8 mouse cellular contexts compared by ENCODE assay signal in the genomic region with DNA sequence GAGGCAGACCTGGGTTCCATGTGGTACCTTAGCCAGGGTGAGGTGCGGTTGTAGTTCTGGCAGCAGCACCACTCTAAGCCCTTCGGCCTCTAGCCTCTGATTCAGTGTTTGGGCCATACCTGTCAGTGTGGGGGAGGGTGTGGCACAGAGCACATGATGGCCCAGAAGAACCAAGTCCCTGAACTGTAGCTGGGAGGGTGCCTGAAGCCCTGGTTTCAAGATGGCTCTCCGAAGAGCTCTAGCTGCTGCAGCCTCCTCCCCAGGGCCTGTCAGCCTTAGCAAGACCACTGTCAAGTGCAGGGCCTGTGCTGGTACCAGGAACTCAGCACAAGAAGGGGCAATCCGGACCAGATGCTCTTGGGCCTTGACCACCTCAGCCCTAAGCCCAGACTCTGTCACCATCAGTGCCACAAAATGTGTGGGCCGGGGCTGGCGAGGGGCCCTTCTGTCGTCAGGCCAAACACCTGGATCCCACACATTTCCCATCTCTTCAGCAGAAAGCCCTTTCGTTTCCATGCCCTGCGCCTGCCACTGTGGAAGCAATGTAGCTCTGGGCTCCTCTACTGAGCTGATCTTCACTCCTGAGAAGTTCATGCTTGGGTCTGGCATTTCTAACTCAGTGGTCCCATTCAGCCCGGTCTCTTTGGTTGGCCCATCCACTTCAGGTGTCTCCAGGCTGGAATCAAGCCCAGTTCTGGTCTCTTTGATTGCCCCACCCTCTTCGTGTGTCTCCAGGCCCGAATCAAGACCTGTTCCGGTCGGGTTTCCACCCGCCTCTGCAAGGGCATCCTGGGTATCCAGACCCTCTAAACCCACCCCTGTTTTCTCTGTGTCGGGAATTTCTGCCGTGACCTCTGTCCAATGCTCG. TPM values are rescaled to one million over a fixed set of nuclear protein-coding genes. Genes with fewer than 3 reads are reported as not detected.
DNase-seq lines count a peak whose midpoint lies in the region; ATAC-seq and TF ChIP-seq lines count a peak whose summit lies in the region.

No protein-coding gene starts in this region.

- WGBS in kidney, embryonic 16.5 days: 28% methylated on average over 18 of the region's 18 CpGs
- 33% methylated on average over 18 of the region's 18 CpGs for WGBS in embryonic facial prominence, embryonic 11.5 days
- WGBS in intestine, embryonic 15.5 days: 29% methylated on average over 18 of the region's 18 CpGs
- WGBS in midbrain, embryonic 16.5 days: 27% methylated on average over 18 of the region's 18 CpGs

- peak overlapping the region; percentile 95 for H3K27ac ChIP-seq in kidney, embryonic 16.5 days (ENCODE audit: low read length)
- H3K27ac ChIP-seq in embryonic facial prominence, embryonic 11.5 days (replicated peaks; ENCODE audit: low read depth, low read length): peak overlapping the region; percentile 47; the same call in 1 of the 2 replicates
- peak overlapping the region; percentile 98 for H3K27ac ChIP-seq in intestine, embryonic 15.5 days
- peak overlapping the region; percentile 92 for H3K27ac ChIP-seq in midbrain, embryonic 16.5 days (ENCODE audit: low read length)

- DNase-seq in kidney, postnatal 10 days: no peak
- no peak for DNase-seq in G1E (ENCODE audit: low spot score)
- no peak for DNase-seq in embryonic facial prominence, embryonic 11.5 days (ENCODE audit: low spot score)
- DNase-seq in thymus, postnatal 0 days (ENCODE audit: low spot score): no peak
- DNase-seq in yolk sac, embryonic 10.5 days (ENCODE audit: low spot score): no peak

- H3K36me3 ChIP-seq in kidney, embryonic 16.5 days (ENCODE audit: insufficient read depth, low read length): peaks cover 41% of the 10 kb centered on the region
- H3K36me3 ChIP-seq in G1E (replicated peaks): peaks cover 51% of the 10 kb centered on the region
- peaks cover 24% of the 10 kb centered on the region for H3K36me3 ChIP-seq in embryonic facial prominence, embryonic 11.5 days (replicated peaks; ENCODE audit: control insufficient read depth, insufficient read depth, low read depth, low read length)
- peaks cover 40% of the 10 kb centered on the region for H3K36me3 ChIP-seq in intestine, embryonic 15.5 days
- peaks cover 34% of the 10 kb centered on the region for H3K36me3 ChIP-seq in midbrain, embryonic 16.5 days (ENCODE audit: control insufficient read depth, insufficient read depth, low read length)

- peaks cover 27% of the 10 kb centered on the region for H3K4me1 ChIP-seq in kidney, embryonic 16.5 days (ENCODE audit: insufficient read depth, low read length)
- peaks cover 90% of the 10 kb centered on the region for H3K4me1 ChIP-seq in G1E (ENCODE audit: insufficient read depth, low read depth, low read length)
- peaks cover 3% of the 10 kb centered on the region; the same call in 1 of the 2 replicates for H3K4me1 ChIP-seq in embryonic facial prominence, embryonic 11.5 days (ENCODE audit: control insufficient read depth, insufficient read depth, low read length)
- peaks cover 36% of the 10 kb centered on the region for H3K4me1 ChIP-seq in intestine, embryonic 15.5 days (replicated peaks)
- H3K4me1 ChIP-seq in midbrain, embryonic 16.5 days (ENCODE audit: control insufficient read depth, insufficient read depth, low read length): peaks cover 25% of the 10 kb centered on the region

- ATAC-seq in kidney, embryonic 16.5 days (ENCODE audit: low FRiP score, low TSS enrichment): peak; percentile 3; the same call in 1 of the 2 replicates
- ATAC-seq in G1E (ENCODE audit: extremely low read depth, insufficient number of reproducible peaks, low FRiP score, poor library complexity, severe bottlenecking): 0 out of 2 replicates have a peak, but pooled peaks have one; percentile 0
- ATAC-seq in embryonic facial prominence, embryonic 11.5 days (replicated peaks; ENCODE audit: insufficient number of reproducible peaks, low FRiP score, low TSS enrichment, low read depth): no peak; the same call in 1 of the 2 replicates
- ATAC-seq in intestine, embryonic 15.5 days: peak; percentile 1
- ATAC-seq in midbrain, embryonic 16.5 days: peak; percentile 34

- H3K27me3 ChIP-seq in kidney, embryonic 16.5 days (ENCODE audit: insufficient read depth, low read length): peaks cover 13% of the 10 kb centered on the region
- H3K27me3 ChIP-seq in G1E (ENCODE audit: insufficient read depth, low read length): no peaks in the 10 kb centered on the region
- peaks cover 8% of the 10 kb centered on the region for H3K27me3 ChIP-seq in embryonic facial prominence, embryonic 11.5 days (ENCODE audit: control insufficient read depth, insufficient read depth, low read length)
- H3K27me3 ChIP-seq in intestine, embryonic 15.5 days (replicated peaks): no peaks in the 10 kb centered on the region
- peaks cover 10% of the 10 kb centered on the region for H3K27me3 ChIP-seq in midbrain, embryonic 16.5 days (ENCODE audit: control insufficient read depth, insufficient read depth, low read depth, low read length)

- no peak for TF ChIP-seq CTCF in G1E (IDR thresholded peaks at IDR 0.05; ENCODE audit: low read depth, low read length)

- peak overlapping the region; percentile 79 for H3K9ac ChIP-seq in kidney, embryonic 16.5 days (replicated peaks; ENCODE audit: low read length)
- H3K9ac ChIP-seq in embryonic facial prominence, embryonic 11.5 days (replicated peaks; ENCODE audit: low read length): peak overlapping the region; percentile 57
- peak overlapping the region; percentile 76 for H3K9ac ChIP-seq in intestine, embryonic 15.5 days
- H3K9ac ChIP-seq in midbrain, embryonic 16.5 days (ENCODE audit: low read depth, low read length): peak overlapping the region; percentile 93

- peak overlapping the region; percentile 62 for H3K4me3 ChIP-seq in kidney, embryonic 16.5 days (ENCODE audit: low read length)
- peak overlapping the region; percentile 84 for H3K4me3 ChIP-seq in G1E (ENCODE audit: low read depth, low read length)
- H3K4me3 ChIP-seq in embryonic facial prominence, embryonic 11.5 days (ENCODE audit: low read depth, low read length): peak overlapping the region; percentile 73
- H3K4me3 ChIP-seq in intestine, embryonic 15.5 days (replicated peaks): peak overlapping the region; percentile 65
- peak overlapping the region; percentile 82 for H3K4me3 ChIP-seq in midbrain, embryonic 16.5 days (ENCODE audit: low read depth, low read length)

- H3K9me3 ChIP-seq in kidney, embryonic 16.5 days (ENCODE audit: low read length): no peaks in the 10 kb centered on the region
- H3K9me3 ChIP-seq in G1E (replicated peaks): no peaks in the 10 kb centered on the region
- no peaks in the 10 kb centered on the region for H3K9me3 ChIP-seq in embryonic facial prominence, embryonic 11.5 days (replicated peaks; ENCODE audit: control insufficient read depth, low read length)
- H3K9me3 ChIP-seq in intestine, embryonic 15.5 days: no peaks in the 10 kb centered on the region
- H3K9me3 ChIP-seq in midbrain, embryonic 16.5 days (replicated peaks; ENCODE audit: control insufficient read depth, low read length, poor library complexity, severe bottlenecking): no peaks in the 10 kb centered on the region

- peak overlapping the region; percentile 92 for H3K4me2 ChIP-seq in kidney, embryonic 16.5 days (replicated peaks; ENCODE audit: low read depth, low read length)
- H3K4me2 ChIP-seq in embryonic facial prominence, embryonic 11.5 days (ENCODE audit: low read depth, low read length): peak overlapping the region; percentile 91
- H3K4me2 ChIP-seq in intestine, embryonic 15.5 days (replicated peaks): peak overlapping the region; percentile 86
- H3K4me2 ChIP-seq in midbrain, embryonic 16.5 days (ENCODE audit: low read length): peak overlapping the region; percentile 100

RNA-seq across cellular contexts. Expression of a gene that starts 1.6 kb away (rescaled TPM):
- 3.6 and 4.3 TPM in 2 replicates for polyA plus RNA-seq in kidney, embryonic 16.5 days (2015; fragmentation: Nextera tagmentation; extraction: Ambion mirVana)
- total RNA-seq in G1E (2014; fragmentation: Nextera tagmentation) (4.6 and 5.4 TPM in 2 replicates), G1E (2017) (3.7 TPM in 2 replicates)
- polyA plus RNA-seq in G1E (2012): 1.8 and 2.9 TPM in 2 replicates
- 1.6 and 1.9 TPM in 2 replicates for polyA plus RNA-seq in embryonic facial prominence, embryonic 11.5 days (2014; fragmentation: Nextera tagmentation; extraction: Ambion mirVana)
- polyA plus RNA-seq in intestine, embryonic 15.5 days (2015; fragmentation: Nextera tagmentation; extraction: Ambion mirVana): 4.5 and 4.9 TPM in 2 replicates
- 4.9 and 5.3 TPM in 2 replicates for polyA plus RNA-seq in midbrain, embryonic 16.5 days (2015; fragmentation: Nextera tagmentation; extraction: Ambion mirVana)
- polyA plus RNA-seq in thymus, postnatal 0 days (2015; fragmentation: Nextera tagmentation; extraction: Ambion mirVana): 7.0 and 8.7 TPM in 2 replicates

RNA-seq across cellular contexts. Expression of a gene that starts 11.7 kb away (rescaled TPM):
- polyA plus RNA-seq in kidney, embryonic 16.5 days (2015; fragmentation: Nextera tagmentation; extraction: Ambion mirVana): 59.7 and 74.2 TPM in 2 replicates
- 125 and 154 TPM in 2 replicates for total RNA-seq in G1E (2014; fragmentation: Nextera tagmentation)
- total RNA-seq in G1E (2017): 37.5 and 40.8 TPM in 2 replicates
- polyA plus RNA-seq in G1E (2012): 132 and 135 TPM in 2 replicates
- polyA plus RNA-seq in embryonic facial prominence, embryonic 11.5 days (2014; fragmentation: Nextera tagmentation; extraction: Ambion mirVana): 31.4 and 37.5 TPM in 2 replicates
- 46.3 and 49.2 TPM in 2 replicates for polyA plus RNA-seq in intestine, embryonic 15.5 days (2015; fragmentation: Nextera tagmentation; extraction: Ambion mirVana)
- polyA plus RNA-seq in midbrain, embryonic 16.5 days (2015; fragmentation: Nextera tagmentation; extraction: Ambion mirVana): 81.8 and 83.3 TPM in 2 replicates
- polyA plus RNA-seq in thymus, postnatal 0 days (2015; fragmentation: Nextera tagmentation; extraction: Ambion mirVana): 23.0 and 30.9 TPM in 2 replicates

RNA-seq across cellular contexts. Expression of a gene that starts 16.1 kb away (rescaled TPM):
- polyA plus RNA-seq in kidney, embryonic 16.5 days (2015; fragmentation: Nextera tagmentation; extraction: Ambion mirVana): 36.5 and 43.2 TPM in 2 replicates
- 1.3 TPM in 1 of 2 replicates, not detected in the other for total RNA-seq in G1E (2014; fragmentation: Nextera tagmentation)
- 0.33 and 0.52 TPM in 2 replicates for total RNA-seq in G1E (2017)
- 0.62 and 0.83 TPM in 2 replicates for polyA plus RNA-seq in G1E (2012)
- polyA plus RNA-seq in embryonic facial prominence, embryonic 11.5 days (2014; fragmentation: Nextera tagmentation; extraction: Ambion mirVana): 43.9 and 45.7 TPM in 2 replicates
- polyA plus RNA-seq in intestine, embryonic 15.5 days (2015; fragmentation: Nextera tagmentation; extraction: Ambion mirVana): 66.3 and 68.6 TPM in 2 replicates
- polyA plus RNA-seq in midbrain, embryonic 16.5 days (2015; fragmentation: Nextera tagmentation; extraction: Ambion mirVana): 4.7 and 5.1 TPM in 2 replicates
- 12.3 and 12.6 TPM in 2 replicates for polyA plus RNA-seq in thymus, postnatal 0 days (2015; fragmentation: Nextera tagmentation; extraction: Ambion mirVana)

RNA-seq across cellular contexts. Expression of a gene that starts 29.4 kb away (rescaled TPM):
- 2.4 and 2.7 TPM in 2 replicates for polyA plus RNA-seq in kidney, embryonic 16.5 days (2015; fragmentation: Nextera tagmentation; extraction: Ambion mirVana)
- total RNA-seq in G1E (2014; fragmentation: Nextera tagmentation) (not detected in 2 replicates), G1E (2017) (0.06 and 0.11 TPM in 2 replicates)
- polyA plus RNA-seq in G1E (2012): not detected in 2 replicates
- polyA plus RNA-seq in embryonic facial prominence, embryonic 11.5 days (2014; fragmentation: Nextera tagmentation; extraction: Ambion mirVana): 8.3 and 10.2 TPM in 2 replicates
- polyA plus RNA-seq in intestine, embryonic 15.5 days (2015; fragmentation: Nextera tagmentation; extraction: Ambion mirVana): 7.1 and 9.7 TPM in 2 replicates
- 122 and 158 TPM in 2 replicates for polyA plus RNA-seq in midbrain, embryonic 16.5 days (2015; fragmentation: Nextera tagmentation; extraction: Ambion mirVana)
- polyA plus RNA-seq in thymus, postnatal 0 days (2015; fragmentation: Nextera tagmentation; extraction: Ambion mirVana): 0.76 and 0.96 TPM in 2 replicates

Comparison
In these comparisons a context has a peak if more than half of its experiments do, and no peak if none do; other contexts are left out.
1. H3K27ac ChIP-seq: peak in every context shown above with its lines; median percentile 98 in intestine, embryonic 15.5 days; 95 in kidney, embryonic 16.5 days; 92 in midbrain, embryonic 16.5 days; 47 in embryonic facial prominence, embryonic 11.5 days.